Mouse (Mus musculus): Measurements from ENCODE around the gene Uxs1. TPM values are rescaled to one million over a fixed set of nuclear protein-coding genes. Genes with fewer than 3 reads are reported as not detected.

Uxs1 gene
- polyA plus RNA-seq, 1 experiment from 2014 or later, result 7.3 TPM

DNA sequence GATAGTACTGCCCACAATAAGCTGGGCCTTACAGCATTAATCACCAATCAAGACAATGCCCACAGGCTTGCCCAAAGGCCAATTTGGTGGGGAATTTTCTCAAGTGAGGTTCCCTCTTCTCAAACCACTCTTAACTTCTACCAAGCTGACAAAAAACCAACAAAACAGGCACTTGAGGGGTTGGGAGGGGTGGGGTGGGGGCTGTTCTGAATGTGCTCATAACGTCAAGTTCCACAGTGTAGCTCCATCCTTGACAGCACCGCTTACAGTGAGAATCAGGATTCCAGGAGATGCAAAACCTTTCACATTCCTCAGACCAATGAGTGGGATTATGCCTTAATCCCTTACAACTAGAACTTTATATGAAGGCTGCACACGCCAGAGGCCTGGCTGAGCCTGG lies 44.4 kb downstream of the Uxs1 start:
- no peaks in the 10 kb centered on the region for H3K9me3 ChIP-seq (replicated peaks; ENCODE audit: control insufficient read depth, low read length)
- no peak for ATAC-seq (ENCODE audit: low read depth)
- H3K4me1 ChIP-seq (ENCODE audit: control insufficient read depth, low read depth, low read length), result no peaks in the 10 kb centered on the region
- 66% methylated on average over 3 of the region's 3 CpGs for WGBS (ENCODE audit: insufficient replicate concordance)
- no peaks in the 10 kb centered on the region for H3K36me3 ChIP-seq (ENCODE audit: control insufficient read depth, insufficient read depth)
- no peak overlapping the region for H3K27ac ChIP-seq (ENCODE audit: low read length)
- no peaks in the 10 kb centered on the region for H3K27me3 ChIP-seq (ENCODE audit: control insufficient read depth, insufficient read depth, low read depth, low read length)
- no peak overlapping the region for H3K4me3 ChIP-seq (ENCODE audit: low read depth, low read length)
- H3K4me2 ChIP-seq (ENCODE audit: low read depth, low read length), result no peak overlapping the region
- no peak overlapping the region for H3K9ac ChIP-seq (ENCODE audit: low read depth, low read length)

DNA sequence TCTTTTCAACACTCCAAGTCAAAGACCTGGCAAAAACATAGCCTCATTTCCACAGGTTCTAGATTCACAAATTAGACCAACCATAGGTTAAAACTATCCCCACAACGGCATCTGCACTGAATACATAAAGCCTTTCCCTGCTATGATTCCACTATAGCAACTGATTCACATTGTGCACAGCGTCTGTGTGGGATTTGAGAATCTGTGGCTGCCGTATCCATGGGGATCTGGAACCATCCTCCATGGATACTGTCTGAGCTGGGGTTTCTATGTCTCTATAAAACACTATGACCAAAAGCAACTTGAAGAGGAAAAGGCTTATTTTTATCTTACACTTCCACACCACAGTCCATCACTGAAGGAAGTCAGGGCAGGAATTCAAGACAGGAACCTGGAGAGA lies 44.9 kb downstream of the Uxs1 start:
- Histone ChIP-seq H3K36me3 (ENCODE audit: control insufficient read depth, insufficient read depth) (no peaks in the 10 kb centered on the region), H3K9ac (ENCODE audit: low read depth, low read length) (no peak overlapping the region), H3K4me3 (ENCODE audit: low read depth, low read length) (no peak overlapping the region), H3K27ac (ENCODE audit: low read length) (no peak overlapping the region), H3K4me2 (ENCODE audit: low read depth, low read length) (no peak overlapping the region), H3K9me3 (replicated peaks; ENCODE audit: control insufficient read depth, low read length) (no peaks in the 10 kb centered on the region), H3K27me3 (ENCODE audit: control insufficient read depth, insufficient read depth, low read depth, low read length) (no peaks in the 10 kb centered on the region), H3K4me1 (ENCODE audit: control insufficient read depth, low read depth, low read length) (no peaks in the 10 kb centered on the region)
- 82% methylated on average over 3 of the region's 3 CpGs for WGBS (ENCODE audit: insufficient replicate concordance)
- ATAC-seq (ENCODE audit: low read depth), result no peak

DNA sequence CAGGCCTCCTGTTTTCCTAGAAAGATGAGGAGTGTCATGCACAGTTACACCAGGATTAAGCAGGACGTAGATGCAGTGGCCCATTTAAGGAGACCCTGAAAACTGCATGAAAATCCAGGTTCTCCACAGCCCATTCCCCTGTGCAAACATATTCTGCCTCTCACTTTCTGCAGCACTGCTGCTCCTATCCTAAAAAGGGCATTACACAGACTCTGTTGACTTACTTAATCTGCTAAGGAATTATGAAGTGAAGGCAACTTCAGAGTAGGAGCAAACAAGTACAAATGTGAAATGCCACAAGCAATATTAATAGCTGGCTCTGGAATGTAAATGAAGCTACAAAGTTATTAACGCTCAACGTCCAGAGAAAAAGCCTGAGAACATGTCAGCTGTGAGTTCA lies 45.9 kb downstream of the Uxs1 start:
- WGBS (ENCODE audit: insufficient replicate concordance), result 68% methylated on average over 3 of the region's 3 CpGs
- Histone ChIP-seq H3K9ac (ENCODE audit: low read depth, low read length) (no peak overlapping the region), H3K27ac (ENCODE audit: low read length) (no peak overlapping the region), H3K36me3 (ENCODE audit: control insufficient read depth, insufficient read depth) (no peaks in the 10 kb centered on the region), H3K4me1 (ENCODE audit: control insufficient read depth, low read depth, low read length) (no peaks in the 10 kb centered on the region), H3K27me3 (ENCODE audit: control insufficient read depth, insufficient read depth, low read depth, low read length) (no peaks in the 10 kb centered on the region), H3K9me3 (replicated peaks; ENCODE audit: control insufficient read depth, low read length) (no peaks in the 10 kb centered on the region), H3K4me3 (ENCODE audit: low read depth, low read length) (no peak overlapping the region), H3K4me2 (ENCODE audit: low read depth, low read length) (no peak overlapping the region)
- ATAC-seq (ENCODE audit: low read depth), result no peak

DNA sequence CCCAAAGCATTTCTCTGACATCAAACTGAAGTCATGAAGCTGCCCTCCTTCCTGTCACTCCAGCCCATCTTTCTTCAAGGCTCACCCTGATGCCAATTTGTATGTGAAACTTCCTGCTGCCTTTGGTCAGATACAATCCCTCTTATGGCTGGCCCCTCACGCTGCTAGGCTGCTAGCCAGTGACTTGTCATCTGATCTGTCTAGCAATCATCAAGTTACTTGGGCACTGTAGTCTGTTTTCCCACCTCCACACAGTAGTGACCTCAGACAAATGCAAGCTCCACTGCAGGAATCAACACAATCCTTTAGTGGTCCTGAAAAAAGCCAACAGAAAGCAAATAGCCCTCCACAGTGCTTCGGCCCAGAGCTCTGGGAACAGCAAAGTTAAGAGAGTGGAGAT lies 46.4 kb downstream of the Uxs1 start:
- Histone ChIP-seq H3K9me3 (replicated peaks; ENCODE audit: control insufficient read depth, low read length) (no peaks in the 10 kb centered on the region), H3K36me3 (ENCODE audit: control insufficient read depth, insufficient read depth) (no peaks in the 10 kb centered on the region), H3K4me2 (ENCODE audit: low read depth, low read length) (no peak overlapping the region), H3K27me3 (ENCODE audit: control insufficient read depth, insufficient read depth, low read depth, low read length) (no peaks in the 10 kb centered on the region), H3K27ac (ENCODE audit: low read length) (no peak overlapping the region), H3K4me3 (ENCODE audit: low read depth, low read length) (no peak overlapping the region), H3K4me1 (ENCODE audit: control insufficient read depth, low read depth, low read length) (no peaks in the 10 kb centered on the region), H3K9ac (ENCODE audit: low read depth, low read length) (no peak overlapping the region)
- WGBS (ENCODE audit: insufficient replicate concordance), result 76% methylated on average over 2 of the region's 2 CpGs
- ATAC-seq (ENCODE audit: low read depth), result no peak

DNA sequence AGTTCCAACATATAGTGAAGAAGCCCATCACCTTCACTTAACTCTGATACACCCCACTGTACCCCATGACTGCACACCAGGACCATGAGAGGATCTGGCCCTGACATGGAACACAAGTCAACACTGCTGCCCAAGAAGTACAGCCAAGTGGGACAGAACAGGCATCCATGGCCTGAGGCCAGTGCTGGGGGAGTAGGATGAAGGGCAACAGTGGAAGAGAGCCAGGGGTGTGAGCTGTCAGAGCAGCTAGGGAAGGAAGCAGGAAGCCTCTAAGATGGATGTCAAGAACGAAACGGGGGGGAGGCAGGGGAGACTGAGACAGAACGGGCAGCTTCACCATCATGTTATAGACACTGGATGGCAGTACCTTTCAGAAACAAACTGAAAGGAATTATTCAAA lies 51.5 kb downstream of the Uxs1 start:
- H3K4me2 ChIP-seq (ENCODE audit: low read depth, low read length), result no peak overlapping the region
- no peaks in the 10 kb centered on the region for H3K4me1 ChIP-seq (ENCODE audit: control insufficient read depth, low read depth, low read length)
- H3K9ac ChIP-seq (ENCODE audit: low read depth, low read length), result no peak overlapping the region
- no peak overlapping the region for H3K4me3 ChIP-seq (ENCODE audit: low read depth, low read length)
- no peaks in the 10 kb centered on the region for H3K27me3 ChIP-seq (ENCODE audit: control insufficient read depth, insufficient read depth, low read depth, low read length)
- 87% methylated on average over 3 of the region's 3 CpGs for WGBS (ENCODE audit: insufficient replicate concordance)
- H3K9me3 ChIP-seq (replicated peaks; ENCODE audit: control insufficient read depth, low read length), result no peaks in the 10 kb centered on the region
- ATAC-seq (ENCODE audit: low read depth), result no peak
- H3K27ac ChIP-seq (ENCODE audit: low read length), result no peak overlapping the region
- H3K36me3 ChIP-seq (ENCODE audit: control insufficient read depth, insufficient read depth), result peaks cover 5% of the 10 kb centered on the region; the same call in 1 of the 2 replicates

DNA sequence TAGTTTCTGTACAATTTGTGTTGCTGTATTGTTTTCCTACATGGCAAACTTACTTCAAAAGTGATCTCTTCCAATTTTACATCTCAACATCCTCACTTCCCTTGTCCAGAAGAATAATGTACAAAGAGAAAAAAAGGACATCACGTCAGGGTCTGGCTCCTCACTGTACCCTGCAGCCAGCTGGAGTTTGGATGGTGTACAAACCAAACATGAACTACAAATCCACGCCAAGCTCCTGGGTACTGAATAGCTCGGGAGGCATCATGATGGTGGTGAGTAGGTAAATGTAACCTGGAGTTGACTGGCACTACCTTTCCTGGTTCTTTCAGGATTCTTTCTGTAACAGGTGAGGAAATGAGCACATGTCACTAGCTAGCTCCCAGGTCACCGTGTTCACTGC lies 53.5 kb downstream of the Uxs1 start:
- Histone ChIP-seq H3K27me3 (ENCODE audit: control insufficient read depth, insufficient read depth, low read depth, low read length) (no peaks in the 10 kb centered on the region), H3K9ac (ENCODE audit: low read depth, low read length) (no peak overlapping the region), H3K36me3 (ENCODE audit: control insufficient read depth, insufficient read depth) (peaks cover 5% of the 10 kb centered on the region), H3K4me2 (ENCODE audit: low read depth, low read length) (no peak overlapping the region), H3K9me3 (replicated peaks; ENCODE audit: control insufficient read depth, low read length) (no peaks in the 10 kb centered on the region), H3K27ac (ENCODE audit: low read length) (no peak overlapping the region), H3K4me3 (ENCODE audit: low read depth, low read length) (no peak overlapping the region), H3K4me1 (ENCODE audit: control insufficient read depth, low read depth, low read length) (no peaks in the 10 kb centered on the region)
- no peak for ATAC-seq (ENCODE audit: low read depth)
- WGBS (ENCODE audit: insufficient replicate concordance), result 80% methylated on average over 4 of the region's 4 CpGs

DNA sequence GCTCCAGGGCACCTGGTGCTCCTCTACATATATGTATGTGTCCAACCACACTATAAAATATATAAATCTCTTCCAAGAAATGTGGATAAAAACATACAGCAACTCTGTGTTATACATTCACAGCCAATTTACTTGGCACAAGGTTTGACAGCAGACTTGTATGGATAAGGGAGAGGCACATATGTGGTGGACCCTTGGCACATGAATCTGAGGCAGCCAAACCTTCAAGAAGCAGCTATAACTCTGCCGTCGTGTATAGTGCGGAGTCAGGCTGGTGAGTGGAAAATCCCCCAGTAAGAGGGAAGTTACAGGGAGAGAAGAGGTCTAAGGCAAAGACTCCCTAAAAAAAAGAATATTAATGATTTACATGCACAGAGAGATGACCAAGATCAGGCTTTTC lies 54.9 kb downstream of the Uxs1 start:
- no peaks in the 10 kb centered on the region for H3K27me3 ChIP-seq (ENCODE audit: control insufficient read depth, insufficient read depth, low read depth, low read length)
- peaks cover 5% of the 10 kb centered on the region for H3K36me3 ChIP-seq (ENCODE audit: control insufficient read depth, insufficient read depth)
- no peak overlapping the region for H3K4me3 ChIP-seq (ENCODE audit: low read depth, low read length)
- no peaks in the 10 kb centered on the region for H3K9me3 ChIP-seq (replicated peaks; ENCODE audit: control insufficient read depth, low read length)
- no peak overlapping the region for H3K4me2 ChIP-seq (ENCODE audit: low read depth, low read length)
- 75% methylated on average over 3 of the region's 3 CpGs for WGBS (ENCODE audit: insufficient replicate concordance)
- no peaks in the 10 kb centered on the region for H3K4me1 ChIP-seq (ENCODE audit: control insufficient read depth, low read depth, low read length)
- no peak overlapping the region for H3K9ac ChIP-seq (ENCODE audit: low read depth, low read length)
- ATAC-seq (ENCODE audit: low read depth), result no peak
- no peak overlapping the region for H3K27ac ChIP-seq (ENCODE audit: low read length)

DNA sequence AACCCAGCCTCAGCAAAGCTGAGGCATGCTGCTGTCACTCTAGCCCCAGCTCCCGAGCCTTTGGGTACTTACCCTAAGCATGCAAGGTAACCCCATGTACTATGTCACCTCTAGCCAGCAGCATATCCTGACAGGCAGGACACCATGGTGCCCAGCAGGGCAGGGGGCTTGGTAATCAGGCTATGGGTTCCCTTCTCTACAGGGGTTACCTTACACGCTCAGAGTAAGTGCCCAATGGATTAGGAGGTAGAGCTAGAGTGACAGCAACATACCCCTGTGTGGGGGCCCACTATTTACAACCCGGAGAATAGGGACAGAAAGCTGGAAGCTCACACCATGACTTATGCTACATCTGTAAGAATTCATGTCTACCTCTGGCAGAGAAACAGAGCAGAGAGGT lies 57.6 kb downstream of the Uxs1 start:
- no peaks in the 10 kb centered on the region for H3K27me3 ChIP-seq (ENCODE audit: control insufficient read depth, insufficient read depth, low read depth, low read length)
- 76% methylated on average over 3 of the region's 3 CpGs for WGBS (ENCODE audit: insufficient replicate concordance)
- peaks cover 5% of the 10 kb centered on the region for H3K36me3 ChIP-seq (ENCODE audit: control insufficient read depth, insufficient read depth)
- no peak overlapping the region for H3K9ac ChIP-seq (ENCODE audit: low read depth, low read length)
- H3K4me3 ChIP-seq (ENCODE audit: low read depth, low read length), result no peak overlapping the region
- H3K4me1 ChIP-seq (ENCODE audit: control insufficient read depth, low read depth, low read length), result no peaks in the 10 kb centered on the region
- H3K4me2 ChIP-seq (ENCODE audit: low read depth, low read length), result no peak overlapping the region
- ATAC-seq (ENCODE audit: low read depth), result no peak
- H3K27ac ChIP-seq (ENCODE audit: low read length), result no peak overlapping the region
- no peaks in the 10 kb centered on the region for H3K9me3 ChIP-seq (replicated peaks; ENCODE audit: control insufficient read depth, low read length)

DNA sequence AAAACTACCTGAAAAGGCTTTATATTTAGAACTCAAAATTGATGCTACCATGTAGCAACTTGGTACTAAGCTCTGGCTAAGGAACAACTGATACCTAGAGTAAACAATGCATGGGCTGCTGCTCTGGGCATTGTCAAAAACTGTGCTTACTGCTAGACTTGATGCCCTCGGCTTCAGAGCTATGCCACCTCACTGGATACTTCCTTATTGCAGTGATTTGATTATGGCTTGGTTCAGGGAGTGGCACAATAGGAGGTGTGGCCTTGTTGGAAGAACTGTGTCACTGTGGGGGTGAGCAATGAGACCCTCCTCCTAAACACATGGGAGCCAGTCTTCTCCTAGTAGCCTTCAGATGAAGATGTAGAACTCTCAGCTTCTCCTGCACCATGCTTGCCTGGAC lies 58.3 kb downstream of the Uxs1 start:
- no peak for ATAC-seq (ENCODE audit: low read depth)
- 52% methylated on average over 1 of the region's 1 CpGs for WGBS (ENCODE audit: insufficient replicate concordance)

More for the DNA sequence above, 58.3 kb downstream of the Uxs1 start:
- H3K36me3 ChIP-seq (ENCODE audit: control insufficient read depth, insufficient read depth), result peaks cover 5% of the 10 kb centered on the region
- no peak overlapping the region for H3K27ac ChIP-seq (ENCODE audit: low read length)
- no peak overlapping the region for H3K4me3 ChIP-seq (ENCODE audit: low read depth, low read length)
- no peaks in the 10 kb centered on the region for H3K9me3 ChIP-seq (replicated peaks; ENCODE audit: control insufficient read depth, low read length)
- H3K4me2 ChIP-seq (ENCODE audit: low read depth, low read length), result no peak overlapping the region
- H3K4me1 ChIP-seq (ENCODE audit: control insufficient read depth, low read depth, low read length), result no peaks in the 10 kb centered on the region
- no peak overlapping the region for H3K9ac ChIP-seq (ENCODE audit: low read depth, low read length)
- H3K27me3 ChIP-seq (ENCODE audit: control insufficient read depth, insufficient read depth, low read depth, low read length), result no peaks in the 10 kb centered on the region

All from liver, embryonic 16.5 days (tissue).